Mouse (Mus musculus) CD4-positive, CD25-positive, alpha-beta regulatory T cell, adult 2 months (primary cell): ENCODE results near the gene Hoxd3.
A peak's percentile ranks its signal among the peaks of the same experiment; 100 is the strongest.

Source experiments
- DNase-seq: peaks from one replicate; pipeline ENCODE4 v3.0.0-alpha.2; 2012; ENCODE audit warnings: low read depth, low spot score

The Hoxd3 gene

DNA sequence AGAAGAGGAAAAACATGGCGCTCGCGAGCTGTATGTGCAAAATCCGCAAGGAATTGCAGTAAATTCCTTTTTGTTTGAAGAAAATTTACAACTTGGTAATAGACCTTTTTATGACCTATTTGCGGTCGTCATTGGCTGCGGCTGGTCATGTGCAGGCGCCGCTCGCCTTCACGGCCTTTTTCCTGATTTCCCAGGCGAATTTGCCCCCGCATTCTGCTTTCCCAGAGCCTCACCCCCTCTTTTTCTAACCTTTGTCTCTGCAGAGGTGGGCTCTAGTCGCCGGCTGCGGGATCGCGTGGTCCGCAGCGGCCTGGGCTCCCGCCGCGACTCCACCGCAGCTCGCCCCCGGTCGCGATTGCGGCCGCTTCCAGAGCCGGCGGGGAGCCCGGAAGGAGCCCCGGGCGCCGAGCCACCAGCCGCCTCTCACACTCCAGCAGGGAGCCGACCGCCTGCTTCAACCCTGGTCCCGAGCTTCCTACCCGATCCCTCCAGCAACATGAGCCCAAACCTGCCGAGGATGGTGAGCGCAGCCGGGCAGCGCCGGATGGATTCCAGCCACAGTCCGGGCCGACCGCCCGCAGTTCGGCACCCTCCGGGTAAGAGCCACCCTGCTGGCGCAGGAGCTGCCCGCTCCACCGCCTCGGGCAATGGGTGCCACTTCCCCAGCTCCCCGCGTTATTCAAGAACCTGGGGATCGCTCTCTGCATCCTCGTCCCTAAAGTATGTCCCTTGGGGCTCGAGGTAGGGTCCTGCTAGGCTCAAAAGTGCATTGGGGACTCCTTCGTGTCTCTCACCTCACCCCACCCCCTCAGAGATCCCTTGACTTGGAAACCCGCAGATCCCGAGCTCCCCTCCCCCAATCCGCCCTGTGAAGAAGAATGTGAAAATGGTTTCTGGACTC, at the start of gene Hoxd3, which contains the start of gene Hoxd4:
Gene Hoxd3, plus strand, starts transcription at position 207 of the 901 bp plus-strand sequence.
Gene Hoxd4, plus strand, starts transcription at position 209 of the 901 bp plus-strand sequence.
- DNase-seq, result no peak

DNA sequence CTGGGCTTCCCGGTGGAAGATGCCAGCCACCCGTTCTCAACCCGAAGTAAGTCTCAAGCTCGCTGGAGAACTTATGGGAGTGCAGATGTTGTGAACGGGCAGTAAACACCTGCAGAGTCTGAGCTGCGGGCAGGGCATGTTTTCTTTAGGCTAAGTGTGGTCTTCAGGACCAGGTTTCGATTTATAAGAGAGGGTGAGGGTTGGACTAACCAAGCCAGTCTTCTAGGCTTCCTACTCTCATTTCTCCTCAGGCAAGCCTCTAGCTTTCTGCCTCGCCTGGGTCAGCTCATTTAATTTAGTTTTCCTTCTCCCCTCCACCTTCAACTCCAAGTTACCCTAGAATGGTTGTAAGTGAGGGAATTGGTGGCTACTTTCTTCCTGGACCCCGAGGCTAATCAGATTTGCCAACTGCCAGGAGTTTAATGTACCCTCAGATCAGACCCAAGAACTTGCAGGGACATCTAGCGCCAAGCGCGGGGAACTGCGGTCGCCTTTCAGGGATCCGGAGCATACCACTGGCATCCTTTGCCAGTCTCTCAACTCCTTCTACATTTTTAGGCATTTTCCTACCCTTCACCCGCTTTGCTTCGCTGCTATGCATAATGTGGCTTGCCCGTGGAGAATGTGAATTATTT, 48.3 kb upstream of the Hoxd3 start:
- DNase-seq, result no peak

DNA sequence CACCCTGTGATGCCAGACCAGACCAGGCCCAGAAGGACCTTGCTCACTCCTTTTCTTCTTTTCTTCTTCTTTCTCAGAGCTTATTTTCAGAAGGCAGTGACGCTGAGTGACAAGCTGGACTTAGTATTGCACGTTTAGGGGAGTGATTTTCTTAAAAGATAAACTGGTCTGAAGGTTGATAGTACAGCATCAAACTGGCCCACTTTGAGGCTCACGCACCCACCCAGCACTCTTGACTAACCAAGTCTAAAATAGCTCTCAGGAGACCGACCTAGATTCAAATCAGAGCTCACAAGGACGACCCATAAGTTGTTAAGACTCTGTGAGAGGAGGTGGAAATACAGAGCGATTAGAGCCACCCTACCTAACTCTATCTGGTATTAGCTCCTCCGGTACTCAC, 45.3 kb upstream of the Hoxd3 start:
- DNase-seq, result no peak

- no peak for DNase-seq
Observed at GRCm38 (mm10) chr2:74667191-74667841, 44.4 kb upstream of the Hoxd3 start.

- DNase-seq, result no peak
Observed at GRCm38 (mm10) chr2:74667842-74668357, 43.8 kb upstream of the Hoxd3 start, which contains the start of gene Hoxd13. Hoxd13 (plus strand) TSS chr2:74668310.

GRCm38 (mm10) chr2:74668370-74669229, 43.1 kb upstream of the Hoxd3 start:
- no peak for DNase-seq

DNA sequence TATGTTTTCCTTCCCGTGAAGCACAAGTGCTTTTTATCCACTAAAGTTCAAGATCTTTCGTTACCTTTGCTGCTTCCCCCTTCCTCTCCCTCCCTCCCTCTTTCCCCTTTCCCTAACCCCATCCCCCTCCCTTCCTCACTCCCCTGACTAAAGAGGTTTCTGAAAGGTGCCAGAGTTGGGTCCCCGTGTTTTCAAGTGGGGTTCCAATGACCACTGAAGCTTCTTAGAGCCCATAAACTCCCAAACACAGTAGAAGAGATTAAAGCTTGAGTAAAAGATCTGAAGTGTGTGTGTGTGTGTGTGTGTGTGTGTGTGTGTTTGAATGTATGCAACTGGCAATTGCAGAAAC, 42.5 kb upstream of the Hoxd3 start:
- no peak for DNase-seq

DNA sequence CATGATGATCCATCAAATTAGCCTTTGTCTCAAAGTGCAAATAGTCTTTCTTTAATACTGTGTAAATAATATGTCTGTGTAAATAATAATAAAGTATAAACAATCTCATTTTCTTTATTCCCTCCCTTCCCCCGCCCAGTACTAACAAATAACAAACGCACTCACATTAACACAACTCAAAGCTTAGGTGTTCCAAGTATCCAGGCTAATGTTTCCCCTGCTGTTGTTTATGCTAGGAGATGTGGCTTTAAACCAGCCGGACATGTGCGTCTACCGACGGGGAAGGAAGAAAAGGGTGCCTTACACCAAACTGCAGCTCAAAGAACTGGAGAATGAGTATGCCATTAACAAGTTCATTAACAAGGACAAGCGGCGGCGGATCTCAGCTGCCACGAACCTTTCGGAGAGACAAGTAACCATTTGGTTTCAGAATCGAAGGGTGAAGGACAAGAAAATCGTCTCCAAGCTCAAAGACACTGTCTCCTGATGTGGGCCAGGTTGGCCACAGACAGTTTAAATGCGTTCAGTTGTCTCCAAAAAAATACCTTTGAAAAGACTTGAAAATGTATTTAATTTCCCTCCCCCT, 42.0 kb upstream of the Hoxd3 start:
- no peak for DNase-seq

DNA sequence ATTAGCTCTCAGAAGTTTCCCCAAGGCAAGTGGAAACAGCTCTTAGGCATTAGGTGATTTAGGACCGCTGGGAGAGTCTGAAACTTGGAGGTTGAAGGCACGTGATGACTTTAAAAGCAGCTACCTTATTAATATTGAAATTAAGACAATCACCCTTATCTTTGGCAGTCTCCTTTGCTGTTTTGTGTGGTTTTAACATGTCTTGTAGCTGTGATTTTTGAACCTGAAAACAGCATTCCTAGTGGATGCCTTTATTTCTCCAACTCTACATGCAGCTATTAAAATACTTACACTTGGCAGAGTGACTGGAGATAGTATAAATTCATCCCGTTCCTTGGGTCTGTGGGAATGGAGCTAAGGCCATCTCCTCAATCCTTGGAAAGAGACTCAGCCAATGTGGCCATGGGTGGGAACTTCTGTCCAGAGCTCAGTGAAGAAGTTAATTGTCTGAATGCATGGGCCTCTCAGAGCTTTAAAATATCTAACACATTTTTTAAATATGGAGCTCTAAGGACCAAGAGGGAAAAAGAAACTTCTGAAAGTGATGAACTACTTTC, 41.0 kb upstream of the Hoxd3 start:
- no peak for DNase-seq

DNA sequence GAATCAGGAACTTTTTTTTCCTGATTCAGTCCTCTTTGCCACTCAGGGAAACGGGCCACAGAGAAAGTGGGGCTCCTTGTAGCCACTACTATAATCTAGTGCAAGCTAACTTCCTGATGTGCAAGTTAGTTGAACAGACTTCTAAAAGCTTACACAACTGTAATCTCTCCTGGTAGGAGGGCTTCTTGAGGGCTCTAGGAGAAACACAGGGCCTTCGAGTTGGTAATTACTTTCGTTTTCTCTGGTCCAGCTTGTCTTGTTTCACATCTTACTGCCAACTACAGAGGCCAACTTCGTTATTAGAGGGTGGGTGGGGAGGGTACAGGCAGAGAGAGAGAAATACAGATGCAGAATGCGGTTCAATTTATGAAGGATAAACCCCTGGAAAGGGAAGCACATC, 39.9 kb upstream of the Hoxd3 start:
- DNase-seq, result no peak

GRCm38 (mm10) chr2:74672481-74673362, 39.0 kb upstream of the Hoxd3 start:
- DNase-seq, result peak; percentile 81

DNA sequence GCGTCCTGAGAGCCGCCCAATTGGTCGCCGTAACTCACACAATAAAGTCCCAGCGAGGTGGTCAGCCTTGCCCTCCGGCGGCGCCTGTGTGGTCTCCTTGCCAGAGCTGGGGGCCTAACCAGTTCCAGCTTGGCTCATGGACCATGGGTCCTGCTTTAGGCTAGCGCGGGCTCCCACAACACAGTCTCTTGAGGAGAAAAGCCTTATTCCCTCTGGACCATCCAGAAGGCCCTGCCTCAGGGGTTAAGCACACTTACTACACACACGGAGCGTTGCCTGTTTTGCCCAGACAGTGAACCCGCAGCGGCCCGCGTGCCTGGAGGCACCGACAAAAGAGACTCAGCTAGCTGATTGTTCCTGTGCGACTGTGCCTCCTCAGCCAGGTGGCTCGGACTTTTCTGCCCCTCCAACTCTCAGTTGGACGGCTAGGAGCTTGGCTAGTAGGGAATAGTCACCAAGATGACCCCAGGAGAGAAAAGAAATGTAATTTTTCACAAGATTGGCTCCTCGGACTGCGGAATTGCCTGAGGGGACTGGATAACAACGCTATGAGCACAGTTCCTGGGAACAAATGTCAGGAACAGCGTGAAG, 37.8 kb upstream of the Hoxd3 start:
- DNase-seq, result no peak

DNA sequence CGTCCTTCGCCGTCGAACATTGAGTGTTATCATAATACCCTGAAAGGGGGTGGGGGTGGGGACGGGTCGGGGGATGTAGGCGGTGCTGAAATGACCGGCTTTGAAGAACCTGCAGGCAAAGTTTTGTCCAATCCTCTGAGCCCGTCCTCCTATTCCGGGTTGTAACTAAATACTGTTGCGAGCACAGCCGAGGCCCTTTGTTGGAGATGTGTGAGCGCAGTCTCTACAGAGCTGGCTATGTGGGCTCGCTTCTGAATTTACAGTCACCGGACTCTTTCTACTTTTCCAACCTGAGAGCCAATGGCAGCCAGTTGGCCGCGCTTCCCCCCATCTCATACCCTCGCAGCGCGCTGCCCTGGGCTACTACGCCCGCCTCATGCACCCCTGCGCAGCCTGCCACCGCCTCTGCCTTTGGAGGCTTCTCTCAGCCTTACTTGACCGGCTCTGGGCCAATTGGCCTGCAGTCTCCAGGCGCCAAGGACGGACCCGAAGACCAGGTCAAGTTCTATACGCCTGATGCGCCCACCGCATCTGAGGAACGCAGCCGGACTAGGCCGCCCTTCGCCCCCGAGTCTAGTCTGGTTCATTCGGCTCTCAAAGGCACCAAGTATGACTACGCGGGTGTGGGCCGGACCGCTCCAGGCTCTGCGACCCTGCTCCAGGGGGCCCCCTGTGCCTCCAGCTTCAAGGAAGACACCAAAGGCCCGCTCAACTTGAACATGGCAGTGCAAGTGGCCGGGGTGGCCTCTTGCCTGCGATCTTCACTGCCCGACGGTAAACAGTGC, 36.7 kb upstream of the Hoxd3 start, which contains the start of gene Hoxd12:
Gene Hoxd12, plus strand, starts transcription at position 133 of the 785 bp plus-strand sequence.
- DNase-seq, result no peak

- DNase-seq, result no peak
Observed at GRCm38 (mm10) chr2:74675666-74676282, 36.0 kb upstream of the Hoxd3 start.

DNA sequence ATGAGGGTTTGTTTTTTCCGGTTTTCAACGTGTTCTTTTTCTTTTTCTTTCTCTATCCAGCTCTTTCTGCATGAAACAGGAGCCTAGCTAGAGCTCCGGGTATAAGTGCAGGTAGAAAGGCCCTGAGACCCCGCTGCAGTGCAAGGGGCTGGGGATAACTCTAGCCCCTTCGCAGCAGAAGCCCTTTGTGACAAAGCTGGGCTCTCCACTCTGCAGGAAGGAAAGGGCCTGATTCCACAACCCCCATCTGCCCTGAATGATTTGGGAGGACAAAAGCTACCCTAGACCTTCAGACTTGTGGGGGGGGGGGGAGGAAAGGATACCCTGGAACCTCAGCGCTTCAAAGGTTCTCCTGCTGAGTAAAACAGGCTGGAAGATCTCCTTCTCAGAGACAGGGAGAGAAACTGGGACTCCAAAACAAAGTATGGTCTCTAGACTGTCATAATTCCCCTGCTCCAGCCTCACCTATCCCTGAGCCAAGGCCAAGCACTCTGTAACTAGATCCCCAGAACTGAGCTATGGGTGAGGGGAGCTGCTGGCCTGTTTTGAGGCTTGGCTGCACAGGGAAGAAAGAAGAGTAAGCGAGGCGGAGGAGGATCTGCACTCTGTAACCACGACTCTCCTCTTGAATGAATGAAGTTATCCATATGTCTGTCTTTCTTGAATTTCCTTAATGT, 35.2 kb upstream of the Hoxd3 start:
- no peak for DNase-seq

- DNase-seq, result no peak
Observed at GRCm38 (mm10) chr2:74677106-74677505, 34.6 kb upstream of the Hoxd3 start.

DNA sequence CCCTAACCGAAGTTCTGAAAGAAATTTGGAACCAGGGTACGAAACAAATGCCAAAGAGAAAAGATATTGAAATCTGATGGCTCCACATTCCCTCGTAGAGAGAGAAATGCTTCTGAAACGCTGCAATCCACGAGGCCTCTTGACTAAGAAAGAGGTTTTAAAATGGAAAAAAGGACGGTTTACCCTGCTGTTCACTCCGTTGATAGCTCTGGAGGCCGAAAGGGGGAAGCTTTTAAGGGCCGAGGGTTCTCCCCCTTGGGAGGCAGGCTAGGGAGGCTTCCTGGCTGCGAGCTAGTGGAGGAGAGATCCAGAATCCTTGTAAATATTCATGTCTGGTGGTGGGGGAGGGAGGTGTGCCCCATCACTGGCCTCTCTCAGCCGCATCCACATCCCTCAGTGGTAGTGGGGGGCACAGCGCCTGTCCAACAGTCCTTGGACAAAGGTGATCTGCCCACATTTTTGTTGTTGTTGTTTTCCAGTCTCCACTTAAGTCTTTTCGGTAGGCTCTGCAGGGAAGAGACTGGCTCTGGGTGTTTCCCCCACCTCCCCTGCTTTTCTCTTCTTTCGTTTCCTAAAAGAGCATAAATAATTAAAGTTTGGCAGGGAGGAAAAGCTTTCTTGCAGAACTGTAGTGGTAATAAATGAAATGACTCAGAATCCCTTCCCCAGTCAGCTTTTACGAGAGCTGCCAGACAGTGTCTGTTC, 32.7 kb upstream of the Hoxd3 start, which contains the start of gene Hoxd11:
Gene Hoxd11, plus strand, starts transcription at position 667 of the 705 bp plus-strand sequence.
- DNase-seq, result no peak
